ENCODE assay signal across 8 mouse cellular contexts in the genomic region with DNA sequence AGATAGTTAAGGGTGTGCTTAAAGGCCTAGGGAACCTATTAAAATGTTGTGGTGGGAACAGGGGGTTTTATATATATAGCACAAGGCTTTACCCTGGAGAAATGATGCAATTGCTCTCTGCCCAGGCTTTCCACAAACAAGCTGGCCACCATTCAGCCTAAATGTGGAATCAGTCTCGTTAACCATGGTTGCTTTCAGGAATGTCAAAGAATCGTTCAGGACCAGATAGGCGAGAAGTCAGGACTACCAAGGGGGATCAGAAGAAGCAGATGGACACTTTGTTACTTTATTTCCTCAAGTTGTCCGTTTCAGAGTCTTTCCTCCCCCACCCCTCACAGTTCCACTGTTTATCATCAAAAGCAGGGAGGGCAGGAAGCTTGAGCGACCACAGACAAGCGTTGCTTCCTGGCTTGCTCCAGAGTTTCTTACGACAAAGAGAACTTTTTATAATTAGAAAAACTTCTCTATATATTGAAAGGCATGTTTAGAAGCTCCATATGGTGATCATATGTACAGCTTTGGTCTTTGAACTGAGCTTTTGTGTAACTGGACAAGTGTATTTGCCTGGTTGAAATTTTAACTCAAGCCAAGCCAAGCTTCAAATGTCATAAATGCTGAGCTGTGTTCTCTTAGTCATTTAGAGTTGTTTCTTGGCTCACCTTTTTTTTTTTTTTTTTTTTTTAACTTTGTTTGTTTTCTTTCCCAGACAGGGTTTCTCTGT. TPM values are rescaled to one million over a fixed set of nuclear protein-coding genes. Genes with fewer than 3 reads are reported as not detected.
DNase-seq lines count a peak whose midpoint lies in the region; ATAC-seq lines count a peak whose summit lies in the region.

No protein-coding gene starts in this region.

- 61% methylated on average over 7 of the region's 7 CpGs for WGBS in embryonic facial prominence, embryonic 12.5 days
- 69% methylated on average over 7 of the region's 7 CpGs for WGBS in embryonic facial prominence, embryonic 10.5 days
- 45% methylated on average over 7 of the region's 7 CpGs for WGBS in limb, embryonic 12.5 days
- 77% methylated on average over 7 of the region's 7 CpGs for WGBS in limb, embryonic 10.5 days
- WGBS in embryonic facial prominence, embryonic 15.5 days: 39% methylated on average over 7 of the region's 7 CpGs
- 63% methylated on average over 7 of the region's 7 CpGs for WGBS in hindbrain, embryonic 13.5 days

- ATAC-seq in embryonic facial prominence, embryonic 12.5 days (ENCODE audit: insufficient number of reproducible peaks, insufficient read depth, low FRiP score, low TSS enrichment): no peak
- no peak for ATAC-seq in limb, embryonic 12.5 days (ENCODE audit: insufficient number of reproducible peaks, insufficient read depth, low FRiP score, low TSS enrichment, low read depth)
- ATAC-seq in embryonic facial prominence, embryonic 15.5 days (ENCODE audit: insufficient number of reproducible peaks, low FRiP score, low TSS enrichment, low read depth): no peak
- ATAC-seq in hindbrain, embryonic 13.5 days (ENCODE audit: low FRiP score): no peak

- H3K27ac ChIP-seq in embryonic facial prominence, embryonic 12.5 days: 0 out of 2 replicates have a peak overlapping the region, but pooled peaks have one; percentile 23
- no peak overlapping the region for H3K27ac ChIP-seq in embryonic facial prominence, embryonic 10.5 days (replicated peaks)
- H3K27ac ChIP-seq in limb, embryonic 12.5 days: peak overlapping the region; percentile 56
- H3K27ac ChIP-seq in limb, embryonic 10.5 days: no peak overlapping the region
- peak overlapping the region; percentile 63 for H3K27ac ChIP-seq in embryonic facial prominence, embryonic 15.5 days (replicated peaks)
- H3K27ac ChIP-seq in hindbrain, embryonic 13.5 days: no peak overlapping the region

- H3K9ac ChIP-seq in embryonic facial prominence, embryonic 12.5 days: no peak overlapping the region
- H3K9ac ChIP-seq in limb, embryonic 12.5 days (replicated peaks): no peak overlapping the region
- no peak overlapping the region for H3K9ac ChIP-seq in embryonic facial prominence, embryonic 15.5 days
- no peak overlapping the region for H3K9ac ChIP-seq in hindbrain, embryonic 13.5 days

- H3K4me1 ChIP-seq in embryonic facial prominence, embryonic 12.5 days: peaks cover 21% of the 10 kb centered on the region
- peaks cover 20% of the 10 kb centered on the region for H3K4me1 ChIP-seq in embryonic facial prominence, embryonic 10.5 days
- H3K4me1 ChIP-seq in limb, embryonic 12.5 days (replicated peaks): peaks cover 17% of the 10 kb centered on the region
- H3K4me1 ChIP-seq in limb, embryonic 10.5 days: peaks cover 22% of the 10 kb centered on the region
- peaks cover 24% of the 10 kb centered on the region; the same call in 1 of the 2 replicates for H3K4me1 ChIP-seq in embryonic facial prominence, embryonic 15.5 days
- H3K4me1 ChIP-seq in hindbrain, embryonic 13.5 days (replicated peaks): peaks cover 6% of the 10 kb centered on the region; the same call in 1 of the 2 replicates

- H3K36me3 ChIP-seq in embryonic facial prominence, embryonic 12.5 days: peaks cover 32% of the 10 kb centered on the region
- peaks cover 50% of the 10 kb centered on the region for H3K36me3 ChIP-seq in embryonic facial prominence, embryonic 10.5 days (replicated peaks)
- H3K36me3 ChIP-seq in limb, embryonic 12.5 days: peaks cover 30% of the 10 kb centered on the region
- H3K36me3 ChIP-seq in limb, embryonic 10.5 days: peaks cover 47% of the 10 kb centered on the region
- peaks cover 23% of the 10 kb centered on the region; the same call in 1 of the 2 replicates for H3K36me3 ChIP-seq in embryonic facial prominence, embryonic 15.5 days
- no peaks in the 10 kb centered on the region for H3K36me3 ChIP-seq in hindbrain, embryonic 13.5 days

- H3K4me2 ChIP-seq in embryonic facial prominence, embryonic 12.5 days (replicated peaks): peak overlapping the region; percentile 13; the same call in 1 of the 2 replicates
- peak overlapping the region; percentile 8; the same call in 1 of the 2 replicates for H3K4me2 ChIP-seq in limb, embryonic 12.5 days
- no peak overlapping the region for H3K4me2 ChIP-seq in embryonic facial prominence, embryonic 15.5 days (replicated peaks)
- no peak overlapping the region for H3K4me2 ChIP-seq in hindbrain, embryonic 13.5 days

- H3K27me3 ChIP-seq in embryonic facial prominence, embryonic 12.5 days: no peaks in the 10 kb centered on the region
- no peaks in the 10 kb centered on the region for H3K27me3 ChIP-seq in embryonic facial prominence, embryonic 10.5 days (replicated peaks; ENCODE audit: low read depth, poor library complexity, severe bottlenecking)
- H3K27me3 ChIP-seq in limb, embryonic 12.5 days: no peaks in the 10 kb centered on the region
- no peaks in the 10 kb centered on the region for H3K27me3 ChIP-seq in limb, embryonic 10.5 days (ENCODE audit: low read depth, poor library complexity, severe bottlenecking)
- no peaks in the 10 kb centered on the region for H3K27me3 ChIP-seq in embryonic facial prominence, embryonic 15.5 days
- H3K27me3 ChIP-seq in hindbrain, embryonic 13.5 days: no peaks in the 10 kb centered on the region

- no peak overlapping the region for H3K4me3 ChIP-seq in embryonic facial prominence, embryonic 12.5 days
- H3K4me3 ChIP-seq in embryonic facial prominence, embryonic 10.5 days: no peak overlapping the region
- H3K4me3 ChIP-seq in limb, embryonic 12.5 days (replicated peaks): no peak overlapping the region
- no peak overlapping the region for H3K4me3 ChIP-seq in limb, embryonic 10.5 days
- no peak overlapping the region for H3K4me3 ChIP-seq in embryonic facial prominence, embryonic 15.5 days (replicated peaks)
- no peak overlapping the region for H3K4me3 ChIP-seq in hindbrain, embryonic 13.5 days

- no peak for DNase-seq in embryonic facial prominence, embryonic 10.5 days (ENCODE audit: low spot score)
- no peak for DNase-seq in limb, embryonic 10.5 days (ENCODE audit: low spot score)
- DNase-seq in lung, postnatal 36 days: peak; percentile 41
- no peak for DNase-seq in urinary bladder, postnatal 25 days (ENCODE audit: low spot score)

- no peaks in the 10 kb centered on the region for H3K9me3 ChIP-seq in embryonic facial prominence, embryonic 12.5 days
- no peaks in the 10 kb centered on the region for H3K9me3 ChIP-seq in embryonic facial prominence, embryonic 10.5 days
- H3K9me3 ChIP-seq in limb, embryonic 12.5 days: no peaks in the 10 kb centered on the region
- H3K9me3 ChIP-seq in limb, embryonic 10.5 days (replicated peaks): no peaks in the 10 kb centered on the region
- H3K9me3 ChIP-seq in embryonic facial prominence, embryonic 15.5 days (replicated peaks): no peaks in the 10 kb centered on the region
- no peaks in the 10 kb centered on the region for H3K9me3 ChIP-seq in hindbrain, embryonic 13.5 days

RNA-seq across cellular contexts. Expression of a gene that starts 5.0 kb away (rescaled TPM):
- 34.9 and 36.3 TPM in 2 replicates for polyA plus RNA-seq in embryonic facial prominence, embryonic 12.5 days (2016; fragmentation: Nextera tagmentation; extraction: Ambion mirVana)
- 27.3 and 29.7 TPM in 2 replicates for polyA plus RNA-seq in embryonic facial prominence, embryonic 10.5 days (2016; fragmentation: Nextera tagmentation; extraction: Ambion mirVana)
- 29.9 and 34.3 TPM in 2 replicates for polyA plus RNA-seq in limb, embryonic 12.5 days (2016; fragmentation: Nextera tagmentation; extraction: Ambion mirVana)
- polyA plus RNA-seq in limb, embryonic 10.5 days (2016; fragmentation: Nextera tagmentation; extraction: Ambion mirVana): 23.2 and 26.2 TPM in 2 replicates
- 38.5 and 39.2 TPM in 2 replicates for polyA plus RNA-seq in embryonic facial prominence, embryonic 15.5 days (2015; fragmentation: Nextera tagmentation; extraction: Ambion mirVana)
- 16.5 and 17.2 TPM in 2 replicates for polyA plus RNA-seq in hindbrain, embryonic 13.5 days (2015; fragmentation: Nextera tagmentation; extraction: Ambion mirVana)

RNA-seq across cellular contexts. Expression of a gene that starts 20.5 kb away (rescaled TPM):
- polyA plus RNA-seq in embryonic facial prominence, embryonic 12.5 days (2016; fragmentation: Nextera tagmentation; extraction: Ambion mirVana): not detected in 2 replicates
- not detected in 2 replicates for polyA plus RNA-seq in embryonic facial prominence, embryonic 10.5 days (2016; fragmentation: Nextera tagmentation; extraction: Ambion mirVana)
- polyA plus RNA-seq in limb, embryonic 12.5 days (2016; fragmentation: Nextera tagmentation; extraction: Ambion mirVana): not detected in 2 replicates
- not detected in 2 replicates for polyA plus RNA-seq in limb, embryonic 10.5 days (2016; fragmentation: Nextera tagmentation; extraction: Ambion mirVana)
- 0.17 and 0.68 TPM in 2 replicates for polyA plus RNA-seq in embryonic facial prominence, embryonic 15.5 days (2015; fragmentation: Nextera tagmentation; extraction: Ambion mirVana)
- polyA plus RNA-seq in hindbrain, embryonic 13.5 days (2015; fragmentation: Nextera tagmentation; extraction: Ambion mirVana): not detected in 2 replicates

Comparison
In these comparisons a context has a peak if more than half of its experiments do, and no peak if none do; other contexts are left out.
1. H3K27ac ChIP-seq: peak in embryonic facial prominence, embryonic 12.5 days (single experiment), limb, embryonic 12.5 days (single experiment) and embryonic facial prominence, embryonic 15.5 days (single experiment); none in embryonic facial prominence, embryonic 10.5 days (single experiment), limb, embryonic 10.5 days (single experiment) and hindbrain, embryonic 13.5 days (single experiment).
2. H3K4me2 ChIP-seq: peak in embryonic facial prominence, embryonic 12.5 days (single experiment) and limb, embryonic 12.5 days (single experiment); none in embryonic facial prominence, embryonic 15.5 days (single experiment) and hindbrain, embryonic 13.5 days (single experiment).